Mouse (Mus musculus) bone marrow, adult 2 months (tissue): ENCODE data around the gene Ttll12.

Source experiments
- CTCF ChIP-seq: fragments of 200-500 bp; IDR thresholded peaks from 2 replicates; pipeline ENCODE4 v1.5.1; 2011; ENCODE audit warnings: low read length, control low read depth; ENCODE audit not compliant: control insufficient read depth, insufficient read depth
- POLR2A ChIP-seq: fragments of 200-500 bp; IDR thresholded peaks from 2 replicates; pipeline ENCODE4 v1.6.1; 2011; ENCODE audit warnings: low read depth, mild to moderate bottlenecking, control low read depth, low read length, borderline replicate concordance; ENCODE audit not compliant: control insufficient read depth

DNA sequence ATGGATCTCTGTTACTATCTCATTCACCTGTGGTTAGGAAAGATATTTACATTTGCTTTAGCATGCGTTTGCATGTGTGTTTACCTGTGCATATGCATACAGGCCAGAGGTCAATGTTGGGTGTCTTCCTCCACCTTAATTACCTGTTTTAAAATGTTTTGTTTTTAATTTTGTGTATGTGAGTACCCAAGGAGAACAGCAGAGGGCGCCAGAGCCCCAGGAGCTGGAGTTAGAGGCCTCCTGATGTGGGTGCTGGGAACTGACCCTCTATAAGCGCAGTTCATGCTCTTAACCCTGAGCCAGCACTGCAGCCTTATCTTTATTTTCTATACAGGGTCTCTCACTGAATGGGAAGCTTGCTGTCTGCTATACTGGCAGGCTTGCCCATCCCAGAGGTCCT, 34.8 kb upstream of the Ttll12 start:
- TF ChIP-seq CTCF (peak; percentile 17; the same call in 1 of the 2 replicates), POLR2A (no peak)
